Mouse (Mus musculus) CD4-positive, CD25-positive, alpha-beta regulatory T cell, adult 4 months (primary cell): ENCODE data around the gene Erich6b. TPM values are rescaled to one million over a fixed set of nuclear protein-coding genes. Genes with fewer than 3 reads are reported as not detected.

Experiments
- ATAC-seq: one replicate; pipeline ENCODE4 v1.8.0; 2017
- polyA plus RNA-seq, 2 experiments: library from polyadenylated mRNA; unstranded; fragments of 100-300 nt; shearing (Covaris generic); gene quantifications; one replicate each; pipeline ENCODE4 v1.2.1; 2017

The Erich6b gene
- polyA plus RNA-seq = not detected

- ATAC-seq = no peak
Measured at GRCm38 (mm10) chr14:75642080-75642479, at the start of gene Erich6b. Gene Erich6b, plus strand, starts transcription at chr14:75642259.

GRCm38 (mm10) chr14:75592978-75593377 lies 49.1 kb upstream of the Erich6b start, which contains the start of gene Spert:
Gene Spert, minus strand, starts transcription at chr14:75593116.
- ATAC-seq = no peak

- ATAC-seq = no peak
Measured at GRCm38 (mm10) chr14:75609176-75609575, 32.9 kb upstream of the Erich6b start.

- ATAC-seq = no peak
Measured at GRCm38 (mm10) chr14:75616375-75616774, 25.7 kb upstream of the Erich6b start.

- ATAC-seq = no peak
Measured at GRCm38 (mm10) chr14:75622984-75623383, 19.1 kb upstream of the Erich6b start.

- no peak for ATAC-seq
Measured at GRCm38 (mm10) chr14:75628870-75629269, 13.2 kb upstream of the Erich6b start.

- ATAC-seq = no peak
Measured at GRCm38 (mm10) chr14:75635350-75635749, 6.7 kb upstream of the Erich6b start.

- ATAC-seq = no peak
Measured at GRCm38 (mm10) chr14:75636107-75636506, 6.0 kb upstream of the Erich6b start.

- ATAC-seq = no peak
Measured at GRCm38 (mm10) chr14:75637641-75638040, 4.4 kb upstream of the Erich6b start.

GRCm38 (mm10) chr14:75640846-75641245 lies 1.2 kb upstream of the Erich6b start:
- no peak for ATAC-seq

- no peak for ATAC-seq
Measured at GRCm38 (mm10) chr14:75641369-75641768, 690 bp upstream of the Erich6b start.

GRCm38 (mm10) chr14:75645461-75645860 lies 3.4 kb downstream of the Erich6b start:
- ATAC-seq = no peak

GRCm38 (mm10) chr14:75646060-75646459 lies 4.0 kb downstream of the Erich6b start:
- ATAC-seq = no peak

- no peak for ATAC-seq
Measured at GRCm38 (mm10) chr14:75646968-75647829, 5.1 kb downstream of the Erich6b start.

GRCm38 (mm10) chr14:75660936-75661335 lies 18.9 kb downstream of the Erich6b start:
- no peak for ATAC-seq

- no peak for ATAC-seq
Measured at GRCm38 (mm10) chr14:75661548-75661947, 19.5 kb downstream of the Erich6b start.

GRCm38 (mm10) chr14:75665430-75666180 lies 23.5 kb downstream of the Erich6b start:
- ATAC-seq = no peak

GRCm38 (mm10) chr14:75669085-75669645 lies 27.1 kb downstream of the Erich6b start:
- ATAC-seq = no peak

GRCm38 (mm10) chr14:75676316-75676715 lies 34.3 kb downstream of the Erich6b start:
- no peak for ATAC-seq

GRCm38 (mm10) chr14:75690428-75690827 lies 48.4 kb downstream of the Erich6b start:
- no peak for ATAC-seq

GRCm38 (mm10) chr14:75696096-75696495 lies 54.0 kb downstream of the Erich6b start:
- ATAC-seq = no peak

- no peak for ATAC-seq
Measured at GRCm38 (mm10) chr14:75697928-75698327, 55.9 kb downstream of the Erich6b start.

GRCm38 (mm10) chr14:75706647-75707046 lies 64.6 kb downstream of the Erich6b start:
- ATAC-seq = no peak
